Comparison of ENCODE assay signal across 13 mouse cellular contexts in the genomic region with DNA sequence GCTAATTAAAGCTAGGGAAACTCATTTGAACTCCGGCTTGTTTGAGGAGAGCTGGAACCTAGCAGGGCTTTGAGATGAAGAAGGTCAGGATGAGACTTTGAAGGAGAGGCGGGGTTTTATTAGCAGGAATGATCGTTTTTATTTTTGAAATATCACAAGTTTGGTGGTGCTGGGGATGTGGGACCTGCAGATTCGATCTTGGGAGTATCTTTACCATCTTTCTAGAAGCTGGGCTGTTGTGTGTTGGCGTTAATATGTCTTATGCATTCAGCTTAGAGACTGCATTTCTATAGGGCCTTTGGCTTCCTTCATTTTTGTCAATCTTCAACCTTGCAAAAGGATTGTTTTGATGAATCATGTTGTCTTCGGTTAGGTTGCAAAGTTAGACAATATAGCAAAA. TPM values are rescaled to one million over a fixed set of nuclear protein-coding genes. Genes with fewer than 3 reads are reported as not detected.
A peak's percentile ranks its signal among the peaks of the same experiment; 100 is the strongest.
DNase-seq lines count a peak whose midpoint lies in the region; ATAC-seq and TF ChIP-seq lines count a peak whose summit lies in the region.
"Had no signal": no experiment of that assay in that cellular context is flagged by ENCODE, and none has a peak within 500 bp of the region (broad histone marks: within the 10 kb centered on the region; RNA-seq: fewer than 3 reads in every experiment).

No protein-coding gene starts in this region.

- no peak overlapping the region for H3K27ac ChIP-seq in heart, embryonic 12.5 days (ENCODE audit: poor library complexity, severe bottlenecking)
- H3K27ac ChIP-seq in heart, embryonic 10.5 days, result no peak overlapping the region
- H3K27ac ChIP-seq in lung, postnatal 0 days (ENCODE audit: low read length), result no peak overlapping the region
- no peak overlapping the region for H3K27ac ChIP-seq in embryonic fibroblast, embryonic 13.5 days (ENCODE audit: insufficient read depth, low read length)
- no peak overlapping the region for H3K27ac ChIP-seq in midbrain, embryonic 15.5 days
- H3K27ac ChIP-seq: embryonic facial prominence, embryonic 15.5 days had no signal

- TF ChIP-seq CTCF in lung, postnatal 0 days (IDR thresholded peaks at IDR 0.05), result no peak
- no peak for TF ChIP-seq CTCF in embryonic fibroblast, embryonic 13.5 days (IDR thresholded peaks at IDR 0.05; ENCODE audit: borderline replicate concordance, insufficient read depth, low read length)

- no peaks in the 10 kb centered on the region for H3K9me3 ChIP-seq in heart, embryonic 12.5 days (replicated peaks)
- H3K9me3 ChIP-seq in heart, embryonic 10.5 days, result no peaks in the 10 kb centered on the region
- H3K9me3 ChIP-seq in lung, postnatal 0 days (ENCODE audit: low read length), result no peaks in the 10 kb centered on the region
- no peaks in the 10 kb centered on the region for H3K9me3 ChIP-seq in midbrain, embryonic 15.5 days
- H3K9me3 ChIP-seq: embryonic facial prominence, embryonic 15.5 days; midbrain, embryonic 12.5 days had no signal

- H3K36me3 ChIP-seq in heart, embryonic 12.5 days, result no peaks in the 10 kb centered on the region
- no peaks in the 10 kb centered on the region for H3K36me3 ChIP-seq in heart, embryonic 10.5 days
- no peaks in the 10 kb centered on the region for H3K36me3 ChIP-seq in lung, postnatal 0 days (ENCODE audit: insufficient read depth, low read length)
- no peaks in the 10 kb centered on the region for H3K36me3 ChIP-seq in midbrain, embryonic 15.5 days (replicated peaks)
- H3K36me3 ChIP-seq: embryonic facial prominence, embryonic 15.5 days; midbrain, embryonic 12.5 days had no signal

- H3K27me3 ChIP-seq in heart, embryonic 12.5 days (replicated peaks), result peaks cover 32% of the 10 kb centered on the region
- H3K27me3 ChIP-seq in heart, embryonic 10.5 days (ENCODE audit: insufficient read depth, poor library complexity, severe bottlenecking), result peaks cover 43% of the 10 kb centered on the region
- no peaks in the 10 kb centered on the region for H3K27me3 ChIP-seq in lung, postnatal 0 days (replicated peaks; ENCODE audit: insufficient read depth, low read length)
- H3K27me3 ChIP-seq in midbrain, embryonic 15.5 days (replicated peaks), result peaks cover 21% of the 10 kb centered on the region

- TF ChIP-seq EP300 in lung, postnatal 0 days (IDR thresholded peaks at IDR 0.05), result no peak

- no peak for TF ChIP-seq POLR2A in embryonic fibroblast, embryonic 13.5 days (IDR thresholded peaks at IDR 0.05; ENCODE audit: low read depth, low read length)

- 0 out of 2 replicates have a peak overlapping the region, but pooled peaks have one; percentile 100 for H3K4me2 ChIP-seq in heart, embryonic 12.5 days
- H3K4me2 ChIP-seq in lung, postnatal 0 days (replicated peaks; ENCODE audit: low read depth, low read length), result peak overlapping the region; percentile 100
- 0 out of 2 replicates have a peak overlapping the region, but pooled peaks have one; percentile 92 for H3K4me2 ChIP-seq in midbrain, embryonic 15.5 days

- whole genome bisulfite sequencing in heart, embryonic 12.5 days, result 49% methylated on average over 6 of the region's 6 CpGs
- 48% methylated on average over 6 of the region's 6 CpGs for WGBS in heart, embryonic 10.5 days
- WGBS in lung, postnatal 0 days, result 61% methylated on average over 6 of the region's 6 CpGs
- 50% methylated on average over 6 of the region's 6 CpGs for WGBS in midbrain, embryonic 15.5 days

- no peak for ATAC-seq in heart, embryonic 12.5 days (ENCODE audit: insufficient number of reproducible peaks, low FRiP score)
- no peak for ATAC-seq in lung, postnatal 0 days
- no peak for ATAC-seq in midbrain, embryonic 15.5 days (replicated peaks)
- ATAC-seq: inflammation-experienced regulatory T-cells, adult 6 months had no signal

- no peak for DNase-seq in heart, embryonic 10.5 days (ENCODE audit: low spot score)
- DNase-seq in lung, postnatal 0 days (ENCODE audit: low spot score), result no peak
- no peak for DNase-seq in lung, postnatal 10 days
- DNase-seq in frontal cortex, postnatal 36 days (ENCODE audit: low spot score in 2 of 2), result no peak
- DNase-seq in left cerebral cortex, adult 9 months (ENCODE audit: low spot score in 2 of 2), result no peak
- DNase-seq: right cerebral cortex, postnatal 4 days had no signal

- H3K4me3 ChIP-seq in heart, embryonic 12.5 days, result no peak overlapping the region
- no peak overlapping the region for H3K4me3 ChIP-seq in heart, embryonic 10.5 days
- no peak overlapping the region for H3K4me3 ChIP-seq in lung, postnatal 0 days (ENCODE audit: low read depth, low read length)
- H3K4me3 ChIP-seq in embryonic fibroblast, embryonic 13.5 days (ENCODE audit: insufficient read depth, low read length), result peak overlapping the region; percentile 80
- no peak overlapping the region for H3K4me3 ChIP-seq in midbrain, embryonic 15.5 days

- H3K9ac ChIP-seq in heart, embryonic 12.5 days, result no peak overlapping the region
- H3K9ac ChIP-seq in lung, postnatal 0 days (replicated peaks; ENCODE audit: low read depth), result no peak overlapping the region
- no peak overlapping the region for H3K9ac ChIP-seq in midbrain, embryonic 15.5 days
- H3K9ac ChIP-seq: embryonic facial prominence, embryonic 15.5 days had no signal

- peaks cover 11% of the 10 kb centered on the region for H3K4me1 ChIP-seq in heart, embryonic 12.5 days (replicated peaks)
- peaks cover 17% of the 10 kb centered on the region for H3K4me1 ChIP-seq in heart, embryonic 10.5 days
- H3K4me1 ChIP-seq in lung, postnatal 0 days (ENCODE audit: insufficient read depth, low read depth, low read length), result peaks cover 3% of the 10 kb centered on the region; the same call in 1 of the 2 replicates
- H3K4me1 ChIP-seq in embryonic fibroblast, embryonic 13.5 days (ENCODE audit: control insufficient read depth, insufficient read depth, low read length), result peaks cover 8% of the 10 kb centered on the region
- H3K4me1 ChIP-seq in midbrain, embryonic 15.5 days, result peaks cover 23% of the 10 kb centered on the region

RNA-seq across cellular contexts. Expression of a gene that starts 1.9 kb away (rescaled TPM):
- 11.4 and 13.4 TPM in 2 replicates for polyA plus RNA-seq in heart, embryonic 12.5 days (2016; fragmentation: Nextera tagmentation; extraction: Ambion mirVana)
- 8.1 TPM in 2 replicates for polyA plus RNA-seq in heart, embryonic 10.5 days (2016; fragmentation: Nextera tagmentation; extraction: Ambion mirVana)
- polyA plus RNA-seq in lung, postnatal 0 days (2015; fragmentation: Nextera tagmentation; extraction: Ambion mirVana), result 9.4 and 10.0 TPM in 2 replicates
- polyA plus RNA-seq in embryonic fibroblast, embryonic 13.5 days (2011; ENCODE audit: insufficient read length, low read depth, missing spikeins), result 50.1 and 56.7 TPM in 2 replicates
- 2.1 TPM in 2 replicates for polyA plus RNA-seq in midbrain, embryonic 15.5 days (2015; fragmentation: Nextera tagmentation; extraction: Ambion mirVana)

RNA-seq across cellular contexts. Expression of a gene that starts 38.3 kb away (rescaled TPM):
- 0.18 and 0.26 TPM in 2 replicates for polyA plus RNA-seq in heart, embryonic 12.5 days (2016; fragmentation: Nextera tagmentation; extraction: Ambion mirVana)
- polyA plus RNA-seq in heart, embryonic 10.5 days (2016; fragmentation: Nextera tagmentation; extraction: Ambion mirVana), result 0.42 TPM in 1 of 2 replicates, not detected in the other
- polyA plus RNA-seq in lung, postnatal 0 days (2015; fragmentation: Nextera tagmentation; extraction: Ambion mirVana), result 1.3 and 1.5 TPM in 2 replicates
- polyA plus RNA-seq in embryonic fibroblast, embryonic 13.5 days (2011; ENCODE audit: insufficient read length, low read depth, missing spikeins), result not detected in 2 replicates
- 0.17 and 0.93 TPM in 2 replicates for polyA plus RNA-seq in midbrain, embryonic 15.5 days (2015; fragmentation: Nextera tagmentation; extraction: Ambion mirVana)
- polyA plus RNA-seq: C2C12; inflammation-experienced regulatory T-cells, adult 6 months had no signal
